Mouse (Mus musculus) yolk sac, embryonic 10.5 days (tissue): ENCODE measurements around the gene Hist1h4b.
A peak's percentile ranks its signal among the peaks of the same experiment; 100 is the strongest.

Source experiments
- DNase-seq: peaks from one replicate; pipeline ENCODE4 v3.0.0-alpha.2; 2017; ENCODE audit warnings: low spot score

Gene Hist1h4b

DNA sequence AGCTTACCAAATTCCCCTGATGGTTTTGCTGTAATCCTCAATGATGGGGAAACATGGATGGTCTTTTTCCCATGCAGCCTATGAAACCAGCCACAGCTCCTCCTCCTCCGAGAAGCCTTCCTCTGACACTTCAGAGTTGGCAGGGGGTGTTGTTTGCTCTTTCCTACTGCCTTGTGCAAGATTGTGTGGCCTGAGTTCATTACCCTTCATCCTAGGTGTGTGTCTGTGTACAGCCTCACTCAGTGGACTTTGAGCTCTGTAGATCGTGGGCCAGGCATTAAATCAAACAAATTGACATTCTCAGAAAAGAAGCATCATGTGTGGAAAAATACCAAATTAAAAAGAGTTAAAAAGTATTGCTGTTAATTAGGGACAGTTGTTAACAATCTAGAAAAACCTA lies 47.7 kb downstream of the Hist1h4b start:
- peak; percentile 37 for DNase-seq

DNA sequence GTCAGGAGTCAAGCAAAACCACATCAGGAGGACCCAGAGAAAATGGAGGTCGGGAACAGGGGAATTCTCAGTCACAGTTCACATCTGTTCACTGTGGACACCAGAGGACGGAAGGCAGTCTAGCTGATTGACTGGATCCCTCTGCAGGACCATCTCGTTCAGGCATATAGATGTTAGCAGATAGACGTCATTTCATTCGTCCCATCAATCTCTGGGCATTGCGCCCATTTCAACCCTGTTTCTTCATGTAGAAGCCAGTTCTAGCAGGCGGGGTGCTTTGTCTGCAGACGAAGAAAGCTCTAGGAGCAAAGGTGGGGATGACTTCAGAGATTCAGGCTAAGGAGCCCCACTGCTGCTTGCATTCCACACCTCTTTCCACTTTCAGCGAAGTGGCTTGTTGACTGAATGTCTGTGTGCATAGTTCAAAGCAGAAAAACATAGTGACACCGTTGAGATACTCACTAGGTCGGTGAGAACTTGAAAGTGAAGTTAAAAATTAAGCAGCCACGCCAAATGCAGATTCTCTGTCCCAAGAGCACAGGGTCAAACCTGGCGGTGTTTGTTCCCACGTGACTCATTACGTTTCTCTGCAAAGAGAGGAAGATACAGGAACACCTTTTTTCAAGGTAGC lies 49.7 kb downstream of the Hist1h4b start, which contains the start of gene Slc17a2:
Slc17a2 (plus strand) TSS at position 572 of the 631 bp plus-strand sequence.
- peak; percentile 73 for DNase-seq
